Mouse (Mus musculus) liver, postnatal 0 days (tissue): Measurements from ENCODE around the gene Fat3.

ENCODE experiments used
- CTCF ChIP-seq: sonication (generic); IDR thresholded peaks from 2 replicates; pipeline ENCODE4 v1.5.1; 2016; ENCODE audit warnings: antibody characterized with exemption, low read depth
- EP300 ChIP-seq: IDR thresholded peaks from 2 replicates; pipeline ENCODE4 v1.6.1; 2016; ENCODE audit warnings: antibody characterized with exemption, low read depth, mild to moderate bottlenecking

DNA sequence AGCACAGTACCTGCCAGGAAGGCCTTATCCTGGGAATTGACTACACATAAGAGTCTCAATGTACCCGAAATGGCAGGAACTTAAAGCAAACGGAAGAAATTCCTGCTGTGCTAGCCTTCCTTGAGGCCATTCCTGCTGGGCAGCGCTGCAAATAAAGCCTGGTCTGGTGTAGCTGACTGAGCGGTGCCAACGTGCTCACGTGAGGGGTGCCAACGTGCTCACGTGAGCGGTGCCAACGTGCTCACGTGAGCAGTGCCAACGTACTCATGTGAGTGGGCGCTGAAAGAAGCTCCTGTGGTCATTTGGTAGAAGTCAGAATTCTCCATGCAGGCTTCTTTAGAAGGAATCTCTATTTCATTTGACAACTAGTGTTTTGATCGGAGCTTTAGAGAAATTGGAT, 522.8 kb downstream of the Fat3 start:
- TF ChIP-seq EP300 (no peak), CTCF (no peak)
